In the genomic region with DNA sequence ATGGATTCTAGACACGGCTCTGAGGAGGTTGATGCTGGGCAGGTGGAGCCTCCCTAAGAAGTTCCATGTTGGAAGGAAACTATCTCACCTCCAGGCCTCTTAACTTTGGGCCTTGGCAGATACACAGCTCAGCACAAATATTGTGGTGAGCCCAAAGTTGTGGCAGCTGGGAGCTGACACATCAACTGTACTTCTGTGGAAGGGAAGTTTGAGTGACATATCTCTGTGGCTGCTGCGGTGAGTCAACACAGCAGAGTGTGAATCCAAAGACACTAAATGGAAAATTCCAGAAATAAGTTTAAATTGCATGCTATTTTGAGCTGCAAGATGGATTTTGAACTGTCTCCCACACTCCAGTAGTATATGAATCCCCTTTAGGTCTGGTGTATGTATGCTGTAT, we compare ENCODE assay signal across 17 mouse cellular contexts. TPM values are rescaled to one million over a fixed set of nuclear protein-coding genes. Genes with fewer than 3 reads are reported as not detected.
A peak's percentile ranks its signal among the peaks of the same experiment; 100 is the strongest.
DNase-seq lines count a peak whose midpoint lies in the region; ATAC-seq lines count a peak whose summit lies in the region.
"Had no signal": no experiment of that assay in that cellular context is flagged by ENCODE, and none has a peak within 500 bp of the region (broad histone marks: within the 10 kb centered on the region; RNA-seq: fewer than 3 reads in every experiment).

No protein-coding gene starts in this region.

- H3K9me3 ChIP-seq in megakaryocyte, embryonic 14.5 days: peaks cover 15% of the 10 kb centered on the region
- H3K9me3 ChIP-seq: heart, embryonic 10.5 days; limb, embryonic 13.5 days; midbrain, embryonic 12.5 days had no signal

- ATAC-seq in activated CD4-positive, CD25-positive, alpha-beta regulatory T cell, adult 4 months: peak; percentile 64
- ATAC-seq: lung, postnatal 0 days had no signal

- H3K4me1 ChIP-seq in megakaryocyte, embryonic 14.5 days: peaks cover 82% of the 10 kb centered on the region
- H3K4me1 ChIP-seq: forebrain, embryonic 12.5 days; midbrain, embryonic 12.5 days had no signal

- peaks cover 38% of the 10 kb centered on the region for H3K36me3 ChIP-seq in megakaryocyte, embryonic 14.5 days (replicated peaks; ENCODE audit: low read length)
- H3K36me3 ChIP-seq: forebrain, embryonic 12.5 days; midbrain, embryonic 12.5 days had no signal

- no peaks in the 10 kb centered on the region for H3K27me3 ChIP-seq in megakaryocyte, embryonic 14.5 days (replicated peaks)
- H3K27me3 ChIP-seq: forebrain, embryonic 12.5 days; limb, embryonic 13.5 days; midbrain, embryonic 12.5 days had no signal

- peak overlapping the region; percentile 10 for H3K4me3 ChIP-seq in megakaryocyte, embryonic 14.5 days (replicated peaks)
- H3K4me3 ChIP-seq: forebrain, embryonic 12.5 days; heart, embryonic 10.5 days; limb, embryonic 13.5 days; midbrain, embryonic 12.5 days had no signal

- DNase-seq in heart, adult 11 months: peak; percentile 12
- DNase-seq in heart, adult 9 months (ENCODE audit: low spot score in 2 of 2): no peak
- DNase-seq in 3T3-L1 (ENCODE audit: low read depth, low spot score): peak; percentile 78
- DNase-seq in adrenal gland, postnatal 14 days: no peak
- no peak for DNase-seq in lung, postnatal 25 days (ENCODE audit: low spot score)
- DNase-seq in gastrocnemius, postnatal 25 days: no peak
- DNase-seq: heart, postnatal 4 days; kidney, adult 11 months; kidney, postnatal 25 days; thymus, postnatal 14 days had no signal

RNA-seq across cellular contexts. Expression of a gene that starts 34.8 kb away (rescaled TPM):
- polyA plus RNA-seq in activated CD4-positive, CD25-positive, alpha-beta regulatory T cell, adult 4 months (2017; shearing (Covaris generic)): 10 to 100 TPM; 11.2 to 14.6 TPM
- polyA plus RNA-seq in megakaryocyte, embryonic 14.5 days (2012; ENCODE audit: insufficient read depth, low replicate concordance): 0.19 TPM in 1 of 2 replicates, not detected in the other
- total RNA-seq in adrenal gland, postnatal 14 days (2021): 24.6 and 28.0 TPM in 2 replicates
- total RNA-seq in gastrocnemius, postnatal 25 days (2021): 1 to 10 TPM; 4.4 to 6.1 TPM

Comparison
In these comparisons a context has a peak if more than half of its experiments do, and no peak if none do; other contexts are left out.
1. DNase-seq: peak in heart, adult 11 months (single experiment) and 3T3-L1 (single experiment); none in heart, adult 9 months (0 of 2), adrenal gland, postnatal 14 days (single experiment), lung, postnatal 25 days (single experiment) and gastrocnemius, postnatal 25 days (single experiment).